Mouse (Mus musculus): ENCODE measurements around the gene Mfsd12. TPM values are rescaled to one million over a fixed set of nuclear protein-coding genes. Genes with fewer than 3 reads are reported as not detected.

The Mfsd12 gene
- total RNA-seq, 2 experiments from 2014 or later: 42.8 to 45.9 TPM

DNA sequence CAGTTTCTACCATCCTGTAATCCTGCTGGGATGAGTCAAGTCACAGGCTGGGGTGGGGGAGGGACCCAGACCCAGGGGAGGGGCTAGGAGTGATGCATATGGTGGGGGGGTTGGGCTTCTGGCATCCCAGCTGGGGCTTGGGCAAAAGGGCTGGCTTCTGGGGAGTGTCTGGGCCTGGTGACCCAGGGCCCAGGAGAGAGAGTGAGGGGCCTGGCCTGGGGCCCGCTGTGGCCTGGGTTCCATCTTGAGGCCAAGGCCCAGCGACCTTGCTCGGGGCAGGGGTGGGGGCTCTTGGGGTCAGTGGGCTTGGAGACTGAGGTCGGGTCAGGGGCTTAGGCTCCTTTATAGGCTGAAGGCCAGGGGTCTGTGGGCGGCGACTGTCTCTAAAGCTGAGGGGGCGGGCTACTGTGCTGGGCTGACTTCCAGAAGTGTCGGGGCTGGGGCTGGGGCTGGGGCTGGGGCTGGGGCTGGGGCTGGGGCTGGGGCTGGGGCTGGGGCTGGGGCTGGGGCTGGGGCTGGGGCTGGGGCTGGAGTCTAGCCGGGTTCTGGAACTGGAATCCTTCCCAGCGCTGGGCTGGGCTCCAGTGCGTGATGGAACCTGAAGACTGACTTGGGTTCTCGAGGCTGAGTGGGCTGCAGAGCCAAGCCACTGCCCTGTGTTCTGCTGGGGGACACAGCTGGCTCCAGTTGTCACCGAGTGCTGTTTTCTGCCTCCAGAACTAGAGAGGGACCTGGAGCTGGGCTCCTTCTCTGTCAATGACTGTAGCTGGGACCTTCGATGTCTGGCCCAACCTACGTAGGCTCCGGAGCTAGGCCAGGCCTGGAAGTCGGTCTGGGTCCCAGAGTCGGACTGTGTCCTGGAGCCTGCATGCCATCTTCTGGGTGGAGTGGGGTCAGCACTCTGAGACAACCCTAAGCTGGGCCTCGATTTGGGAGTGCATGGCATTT is 21.6 kb upstream of the Mfsd12 start:
- H3K4me3 ChIP-seq: no peak overlapping the region
- TF ChIP-seq CTCF (conservative IDR thresholded peaks at IDR 0.05): no peak
- no peak for DNase-seq (ENCODE audit: low spot score in 2 of 2)
- no peak overlapping the region for H3K27ac ChIP-seq

DNA sequence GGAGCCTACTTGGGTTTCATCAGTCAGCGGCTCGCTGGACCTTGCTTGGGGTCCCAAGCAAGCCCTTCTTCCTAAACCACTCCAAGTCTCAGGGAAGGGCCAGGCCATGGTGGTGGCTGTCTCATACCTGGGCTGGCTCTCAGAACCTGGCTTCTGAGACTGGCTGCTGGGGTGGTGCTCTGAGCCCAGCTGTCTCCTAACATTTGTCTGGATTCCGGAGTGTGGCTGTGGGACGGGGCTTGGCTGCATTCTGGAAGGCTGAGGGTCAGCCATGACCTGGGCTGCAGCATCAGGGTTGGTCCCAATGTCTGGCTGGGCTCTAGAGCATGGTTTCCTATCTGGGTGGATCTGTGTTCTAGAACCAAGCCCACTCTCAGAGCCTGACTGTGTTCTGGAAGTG is 20.7 kb upstream of the Mfsd12 start:
- TF ChIP-seq CTCF (conservative IDR thresholded peaks at IDR 0.05): no peak
- Histone ChIP-seq H3K4me3 (no peak overlapping the region), H3K27ac (no peak overlapping the region)
- DNase-seq (ENCODE audit: low spot score in 2 of 2): no peak

DNA sequence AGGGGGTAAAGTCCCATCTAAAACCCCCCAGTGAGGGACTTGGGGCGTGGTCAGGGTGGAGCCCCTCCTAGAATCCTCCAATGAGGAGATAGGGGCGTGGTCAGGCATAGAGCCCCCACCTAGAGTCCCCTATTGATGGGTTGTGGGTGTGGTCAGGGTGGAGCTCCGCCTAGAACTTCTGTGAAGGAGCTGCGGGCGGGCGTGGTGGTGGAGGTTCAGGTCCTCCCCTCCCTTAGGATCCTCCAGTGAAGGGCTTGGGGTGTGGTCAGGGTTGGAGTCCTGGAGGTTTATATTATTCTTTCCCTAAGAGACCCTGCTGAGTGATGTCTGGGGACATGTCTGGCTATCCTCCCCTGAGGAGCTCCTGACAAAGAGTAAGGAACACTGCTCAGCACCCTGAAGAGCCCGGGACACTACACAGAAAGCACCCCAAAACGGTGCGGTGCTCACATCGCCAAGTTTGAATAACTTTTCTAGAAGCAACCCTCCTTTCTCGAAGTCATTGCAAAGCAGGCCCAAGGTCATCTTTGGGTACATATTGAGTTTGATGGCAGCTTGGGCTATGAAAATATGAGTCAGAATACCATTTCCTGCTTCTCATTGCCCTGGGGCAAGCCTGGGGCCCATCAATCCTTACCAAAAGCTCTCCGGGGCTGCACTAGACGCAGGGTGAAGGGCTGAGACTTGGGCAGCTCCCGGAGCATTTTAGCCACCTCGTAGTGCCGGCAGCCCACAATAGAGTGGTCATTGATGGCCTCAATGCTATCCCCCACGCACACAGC is 16.5 kb upstream of the Mfsd12 start:
- TF ChIP-seq CTCF (conservative IDR thresholded peaks at IDR 0.05): no peak

DNA sequence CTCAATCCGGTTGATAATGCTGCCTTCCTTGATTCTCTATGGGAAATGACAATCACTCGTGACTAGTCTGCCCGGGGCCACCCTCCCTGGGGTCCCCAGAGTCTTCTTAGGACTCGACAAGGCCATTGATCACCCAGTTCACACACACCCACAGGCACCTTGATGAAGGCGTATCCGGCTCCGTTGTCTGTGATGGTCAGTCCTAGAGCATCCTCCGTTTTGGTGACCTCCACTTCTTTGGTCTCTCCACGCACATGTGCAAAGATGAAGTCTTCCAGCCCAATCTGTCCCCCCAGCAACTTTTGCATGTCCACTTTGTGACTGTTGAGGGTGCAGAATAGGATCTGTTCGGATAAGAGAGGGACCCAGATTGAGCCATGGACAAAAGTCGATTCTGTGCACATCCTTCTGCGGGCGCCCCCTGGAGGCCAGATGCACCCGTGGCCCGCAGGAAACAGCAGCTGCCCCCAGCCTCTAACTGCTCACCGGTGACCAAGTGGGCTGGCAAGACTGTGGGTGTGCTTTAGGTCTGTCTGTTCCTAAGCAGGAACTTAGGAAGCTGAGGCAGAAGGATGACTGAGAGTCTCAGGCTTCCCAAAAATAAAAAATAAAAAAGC is 15.8 kb upstream of the Mfsd12 start:
- DNase-seq (ENCODE audit: low spot score in 2 of 2): peak in 1 of 2 experiments; percentile 68
- Histone ChIP-seq H3K27ac (no peak overlapping the region), H3K4me3 (no peak overlapping the region)
- peak; percentile 92 for TF ChIP-seq CTCF (conservative IDR thresholded peaks at IDR 0.05)

More for the DNA sequence above, 16.5 kb upstream of the Mfsd12 start:
- H3K4me3 ChIP-seq: no peak overlapping the region
- DNase-seq (ENCODE audit: low spot score in 2 of 2): no peak
- no peak overlapping the region for H3K27ac ChIP-seq

DNA sequence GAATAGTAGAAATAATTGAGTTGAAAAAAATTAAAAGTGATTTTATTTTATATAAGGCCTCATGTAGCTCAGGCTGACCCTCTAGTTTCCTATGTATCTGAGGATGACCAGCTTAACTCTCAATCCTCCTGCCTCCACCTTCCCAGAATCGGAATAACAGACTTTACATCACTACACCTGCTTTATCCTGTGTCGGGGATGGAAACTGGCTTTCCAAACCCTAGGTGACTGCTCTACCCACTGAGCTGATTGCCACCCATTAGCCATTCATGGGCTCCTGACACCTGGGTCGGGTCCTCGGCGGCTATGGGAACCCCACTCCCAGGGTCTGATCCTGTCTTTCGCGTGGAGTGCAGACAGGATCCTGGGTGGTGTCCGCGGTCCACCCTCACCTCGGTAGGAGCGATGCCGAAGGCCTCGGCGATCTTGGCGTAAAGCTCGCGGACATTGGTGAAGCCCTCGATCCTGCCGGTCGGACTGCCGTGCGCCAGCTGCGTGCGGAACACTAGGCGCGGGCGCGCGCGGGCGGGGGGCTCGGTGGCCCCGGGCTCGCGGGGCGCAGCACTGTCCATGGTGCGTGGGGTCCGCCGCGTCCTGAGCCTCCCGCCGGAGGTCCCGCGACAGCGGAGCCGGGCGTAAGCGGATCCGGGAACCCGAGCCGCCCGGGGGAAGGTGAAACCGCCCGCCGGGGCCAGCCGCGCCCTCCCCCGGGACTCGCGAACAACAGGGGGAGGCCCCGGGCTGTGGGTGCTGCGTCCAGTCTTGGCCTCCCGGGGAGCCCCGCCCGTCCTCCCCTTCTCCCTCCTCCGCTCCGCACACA is 14.4 kb upstream of the Mfsd12 start, which contains the start of gene Gipc3:
Gene Gipc3 (minus strand): TSS at position 581 of the 820 bp plus-strand sequence.
- no peak for TF ChIP-seq CTCF (conservative IDR thresholded peaks at IDR 0.05)
- DNase-seq (ENCODE audit: low spot score in 2 of 2): no peak
- peak within 1 kb of the TSS; percentile 37; the same call in 1 of the 2 replicates for H3K27ac ChIP-seq
- H3K4me3 ChIP-seq: peak within 1 kb of the TSS; percentile 49

DNA sequence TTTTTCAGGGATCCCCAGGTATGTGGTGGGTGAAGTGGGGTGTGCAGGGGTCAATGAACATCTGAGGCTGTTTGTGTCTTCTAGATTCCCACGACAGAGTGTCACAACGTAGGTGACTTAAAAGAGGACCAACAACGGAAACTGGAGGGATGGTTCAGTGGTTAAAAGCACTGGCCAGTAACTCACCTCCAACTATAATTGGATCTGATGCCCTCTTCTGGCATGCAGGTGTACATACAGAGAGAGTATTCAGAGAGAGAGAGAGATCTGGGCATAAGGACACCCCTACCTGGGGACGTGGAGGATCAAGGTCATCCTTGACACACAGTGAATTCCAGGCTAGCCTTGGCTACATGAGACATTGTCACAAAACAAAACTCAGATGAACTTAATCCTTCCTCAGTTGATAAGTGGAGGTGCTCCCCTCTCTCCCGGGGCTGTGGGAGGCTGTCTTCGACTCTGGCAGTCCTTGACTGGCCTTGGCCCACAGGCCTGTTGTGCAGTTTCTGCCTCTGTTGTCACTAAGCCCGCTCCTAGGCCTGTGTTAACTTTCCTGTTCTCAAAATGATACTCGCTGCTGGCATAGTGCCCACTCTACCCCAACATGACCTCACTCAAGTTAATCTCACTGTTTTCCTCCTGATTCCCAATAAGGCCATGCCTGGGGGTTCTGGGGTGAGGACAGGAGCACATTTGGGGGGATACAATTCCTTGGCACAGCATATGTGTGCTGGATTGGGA is 12.7 kb upstream of the Mfsd12 start:
- no peak overlapping the region for H3K4me3 ChIP-seq
- peak; percentile 65 for TF ChIP-seq CTCF (conservative IDR thresholded peaks at IDR 0.05)
- no peak for DNase-seq (ENCODE audit: low spot score in 2 of 2)

DNA sequence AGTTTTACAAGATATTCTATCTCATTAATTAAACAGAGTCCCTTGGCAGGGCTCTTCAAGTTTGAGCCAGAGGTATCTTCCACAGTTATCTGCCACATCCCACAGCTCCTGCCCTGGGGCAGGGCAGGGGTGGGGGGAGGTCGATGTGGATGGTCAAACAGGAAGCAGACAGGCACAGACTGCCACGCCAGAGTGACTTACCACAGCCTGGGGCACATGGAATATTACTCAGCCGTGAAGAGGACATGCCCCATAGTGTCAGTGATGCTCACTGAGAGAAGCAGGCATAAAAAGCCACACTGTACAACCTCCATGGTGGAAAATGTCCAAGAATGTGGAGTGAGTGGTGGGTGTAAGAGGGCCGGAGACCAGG is 12.1 kb upstream of the Mfsd12 start:
- Histone ChIP-seq H3K4me3 (no peak overlapping the region), H3K27ac (no peak overlapping the region)
- no peak for DNase-seq (ENCODE audit: low spot score in 2 of 2)
- TF ChIP-seq CTCF (conservative IDR thresholded peaks at IDR 0.05): no peak

More for the DNA sequence above, 12.7 kb upstream of the Mfsd12 start:
- H3K27ac ChIP-seq: no peak overlapping the region

DNA sequence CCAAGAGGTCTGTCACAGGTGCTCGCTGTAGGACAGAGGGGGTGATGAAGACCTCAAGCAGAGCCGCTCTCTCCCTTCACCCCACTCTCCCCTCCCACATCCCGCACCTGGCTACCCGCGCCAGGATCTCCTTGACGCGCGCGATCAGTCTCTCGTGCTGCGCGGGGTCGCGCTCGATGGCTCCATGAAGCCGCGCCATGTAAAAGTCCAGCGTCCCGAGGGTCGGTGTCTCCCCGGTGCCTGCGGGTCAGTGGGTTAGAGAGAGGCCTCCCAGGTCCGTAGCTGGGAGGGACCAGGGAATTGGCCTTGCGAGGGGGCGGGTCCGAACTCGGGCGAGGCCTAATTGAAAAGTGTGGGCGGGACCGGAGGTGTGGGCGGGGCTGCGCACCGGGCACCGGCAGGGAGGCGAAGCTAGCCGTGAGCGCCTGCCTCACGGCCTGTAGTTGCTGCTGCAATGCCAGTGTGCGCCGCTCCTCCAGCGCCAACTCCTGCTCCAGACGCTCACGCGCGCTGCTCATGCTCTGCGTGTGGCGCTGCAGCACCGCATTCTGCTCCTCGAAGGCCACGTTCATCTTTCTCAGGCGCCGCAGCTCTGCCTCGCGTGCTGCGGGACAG is 10.7 kb upstream of the Mfsd12 start:
- Histone ChIP-seq H3K27ac (no peak overlapping the region), H3K4me3 (no peak overlapping the region)
- DNase-seq (ENCODE audit: low spot score in 2 of 2): peak in 1 of 2 experiments; percentile 47
- TF ChIP-seq CTCF (conservative IDR thresholded peaks at IDR 0.05): peak; percentile 60

DNA sequence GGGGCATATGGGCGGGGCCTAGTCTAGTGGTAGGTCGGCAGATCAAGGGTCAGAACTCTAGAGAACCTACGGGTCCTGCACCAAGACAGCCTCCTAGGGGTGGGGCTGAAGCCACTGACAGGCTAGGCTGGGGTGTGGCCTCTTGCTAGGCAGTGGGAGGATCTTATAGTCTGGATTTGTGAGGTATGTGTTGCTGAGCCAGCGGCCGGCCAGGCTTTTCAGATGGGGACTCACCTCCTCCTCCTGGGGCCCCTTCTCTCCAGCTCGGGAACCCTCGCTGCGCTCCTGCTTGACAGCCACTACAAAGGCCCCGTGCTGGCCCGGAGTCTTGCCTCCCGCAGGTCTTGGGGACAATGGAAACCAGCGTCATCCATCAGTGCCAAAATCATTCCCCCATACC is 8.1 kb upstream of the Mfsd12 start:
- Histone ChIP-seq H3K27ac (no peak overlapping the region), H3K4me3 (peak overlapping the region; percentile 84; the same call in 1 of the 2 replicates)
- no peak for TF ChIP-seq CTCF (conservative IDR thresholded peaks at IDR 0.05)
- no peak for DNase-seq (ENCODE audit: low spot score in 2 of 2)

DNA sequence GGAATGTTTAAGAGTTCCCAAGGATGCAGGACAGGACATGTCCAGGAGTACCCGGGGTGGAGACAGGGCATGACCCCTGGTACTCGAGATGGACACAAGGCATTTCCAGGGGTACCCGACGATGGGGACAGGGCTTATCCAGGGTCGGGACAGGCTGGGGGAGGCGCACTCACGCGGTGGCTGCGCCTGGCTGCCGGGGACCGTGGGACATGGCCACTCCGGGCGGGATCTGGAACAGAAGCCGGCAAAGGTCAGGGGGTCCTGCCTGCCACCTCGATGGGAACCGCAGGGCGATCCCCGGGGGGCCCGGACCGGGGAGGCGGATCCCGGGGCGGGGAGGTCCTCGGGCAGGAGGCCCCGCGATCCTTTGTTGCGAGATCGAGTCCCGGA is 7.3 kb upstream of the Mfsd12 start:
- TF ChIP-seq CTCF (conservative IDR thresholded peaks at IDR 0.05): no peak
- peak overlapping the region; percentile 76 for H3K27ac ChIP-seq
- H3K4me3 ChIP-seq: peak overlapping the region; percentile 84
- no peak for DNase-seq (ENCODE audit: low spot score in 2 of 2)

Measured in layer of hippocampus, adult 2 months (tissue).